Mouse (Mus musculus): Measurements from ENCODE around the gene Lif. TPM values are rescaled to one million over a fixed set of nuclear protein-coding genes. Genes with fewer than 3 reads are reported as not detected.

Lif gene
- polyA plus RNA-seq, 1 experiment from 2014 or later: not detected

- no peak overlapping the region for H3K27ac ChIP-seq
- no peaks in the 10 kb centered on the region for H3K9me3 ChIP-seq (replicated peaks)
- H3K27me3 ChIP-seq (replicated peaks): peaks cover 24% of the 10 kb centered on the region
- no peaks in the 10 kb centered on the region for H3K36me3 ChIP-seq
- no peak overlapping the region for H3K4me3 ChIP-seq
- no peak overlapping the region for H3K4me2 ChIP-seq
- no peak for ATAC-seq
- WGBS (ENCODE audit: insufficient replicate concordance): 63% methylated on average over 5 of the region's 5 CpGs
- no peak overlapping the region for H3K9ac ChIP-seq
- peaks cover 28% of the 10 kb centered on the region for H3K4me1 ChIP-seq
These were observed 45.1 kb downstream of the Lif start for GRCm38 (mm10) chr11:4302363-4302913.

GRCm38 (mm10) chr11:4303033-4303432 lies 45.7 kb downstream of the Lif start:
- ATAC-seq: no peak
- no peak overlapping the region for H3K27ac ChIP-seq

GRCm38 (mm10) chr11:4304203-4304602 lies 46.8 kb downstream of the Lif start:
- Histone ChIP-seq H3K9ac (no peak overlapping the region), H3K4me2 (no peak overlapping the region), H3K9me3 (replicated peaks) (no peaks in the 10 kb centered on the region), H3K27ac (no peak overlapping the region), H3K36me3 (no peaks in the 10 kb centered on the region), H3K4me1 (peaks cover 13% of the 10 kb centered on the region; the same call in 1 of the 2 replicates), H3K27me3 (replicated peaks) (peaks cover 20% of the 10 kb centered on the region), H3K4me3 (no peak overlapping the region)
- 71% methylated on average over 4 of the region's 4 CpGs for WGBS (ENCODE audit: insufficient replicate concordance)
- no peak for ATAC-seq

More at GRCm38 (mm10) chr11:4303033-4303432, 45.7 kb downstream of the Lif start:
- Histone ChIP-seq H3K4me1 (peaks cover 22% of the 10 kb centered on the region), H3K9ac (no peak overlapping the region), H3K9me3 (replicated peaks) (no peaks in the 10 kb centered on the region), H3K27me3 (replicated peaks) (peaks cover 23% of the 10 kb centered on the region), H3K36me3 (no peaks in the 10 kb centered on the region), H3K4me3 (no peak overlapping the region), H3K4me2 (no peak overlapping the region)
- WGBS (ENCODE audit: insufficient replicate concordance): 67% methylated on average over 9 of the region's 9 CpGs

GRCm38 (mm10) chr11:4305090-4305489 lies 47.7 kb downstream of the Lif start:
- peaks cover 16% of the 10 kb centered on the region for H3K4me1 ChIP-seq
- no peak for ATAC-seq
- WGBS (ENCODE audit: insufficient replicate concordance): 84% methylated on average over 4 of the region's 4 CpGs
- H3K4me3 ChIP-seq: no peak overlapping the region
- no peaks in the 10 kb centered on the region for H3K9me3 ChIP-seq (replicated peaks)
- H3K4me2 ChIP-seq: no peak overlapping the region
- no peaks in the 10 kb centered on the region for H3K36me3 ChIP-seq
- H3K9ac ChIP-seq: no peak overlapping the region
- peaks cover 14% of the 10 kb centered on the region; the same call in 1 of the 2 replicates for H3K27me3 ChIP-seq (replicated peaks)
- no peak overlapping the region for H3K27ac ChIP-seq

- ATAC-seq: no peak
- no peaks in the 10 kb centered on the region for H3K36me3 ChIP-seq
- 71% methylated on average over 2 of the region's 2 CpGs for WGBS (ENCODE audit: insufficient replicate concordance)
- no peak overlapping the region for H3K4me2 ChIP-seq
- peaks cover 4% of the 10 kb centered on the region; the same call in 1 of the 2 replicates for H3K27me3 ChIP-seq (replicated peaks)
- no peak overlapping the region for H3K4me3 ChIP-seq
- H3K9me3 ChIP-seq (replicated peaks): no peaks in the 10 kb centered on the region
- peaks cover 16% of the 10 kb centered on the region for H3K4me1 ChIP-seq
- no peak overlapping the region for H3K9ac ChIP-seq
- no peak overlapping the region for H3K27ac ChIP-seq
These were observed 48.7 kb downstream of the Lif start for GRCm38 (mm10) chr11:4306086-4306485.

- Histone ChIP-seq H3K4me1 (peaks cover 7% of the 10 kb centered on the region), H3K9me3 (replicated peaks) (no peaks in the 10 kb centered on the region), H3K27me3 (replicated peaks) (no peaks in the 10 kb centered on the region; the same call in 1 of the 2 replicates), H3K27ac (no peak overlapping the region), H3K4me2 (no peak overlapping the region; the same call in 1 of the 2 replicates), H3K4me3 (no peak overlapping the region), H3K36me3 (no peaks in the 10 kb centered on the region), H3K9ac (no peak overlapping the region)
- ATAC-seq: no peak
- 52% methylated on average over 6 of the region's 6 CpGs for WGBS (ENCODE audit: insufficient replicate concordance)
These were observed 50.7 kb downstream of the Lif start for GRCm38 (mm10) chr11:4308060-4308513.

GRCm38 (mm10) chr11:4308514-4309450 lies 51.4 kb downstream of the Lif start:
- Histone ChIP-seq H3K4me1 (peaks cover 7% of the 10 kb centered on the region), H3K4me2 (no peak overlapping the region; the same call in 1 of the 2 replicates), H3K9me3 (replicated peaks) (no peaks in the 10 kb centered on the region), H3K9ac (no peak overlapping the region), H3K4me3 (no peak overlapping the region), H3K27me3 (replicated peaks) (no peaks in the 10 kb centered on the region; the same call in 1 of the 2 replicates), H3K27ac (no peak overlapping the region), H3K36me3 (no peaks in the 10 kb centered on the region)
- WGBS (ENCODE audit: insufficient replicate concordance): 50% methylated on average over 25 of the region's 25 CpGs
- ATAC-seq: no peak

- Histone ChIP-seq H3K4me2 (no peak overlapping the region), H3K9me3 (replicated peaks) (no peaks in the 10 kb centered on the region), H3K36me3 (no peaks in the 10 kb centered on the region), H3K27ac (no peak overlapping the region), H3K9ac (no peak overlapping the region), H3K4me3 (no peak overlapping the region), H3K27me3 (replicated peaks) (no peaks in the 10 kb centered on the region; the same call in 1 of the 2 replicates), H3K4me1 (peaks cover 7% of the 10 kb centered on the region)
- ATAC-seq: no peak; the same call in 1 of the 2 replicates
- WGBS (ENCODE audit: insufficient replicate concordance): 47% methylated on average over 4 of the region's 4 CpGs
These were observed 52.3 kb downstream of the Lif start for GRCm38 (mm10) chr11:4309613-4310012.

- Histone ChIP-seq H3K4me2 (no peak overlapping the region), H3K4me3 (no peak overlapping the region), H3K9me3 (replicated peaks) (no peaks in the 10 kb centered on the region), H3K27ac (no peak overlapping the region), H3K9ac (no peak overlapping the region), H3K27me3 (replicated peaks) (no peaks in the 10 kb centered on the region; the same call in 1 of the 2 replicates), H3K4me1 (peaks cover 7% of the 10 kb centered on the region), H3K36me3 (no peaks in the 10 kb centered on the region)
- 75% methylated on average over 4 of the region's 4 CpGs for WGBS (ENCODE audit: insufficient replicate concordance)
- no peak for ATAC-seq
These were observed 53.0 kb downstream of the Lif start for GRCm38 (mm10) chr11:4310324-4310723.

- H3K4me3 ChIP-seq: no peak overlapping the region
- no peak for ATAC-seq
- H3K9me3 ChIP-seq (replicated peaks): no peaks in the 10 kb centered on the region
- H3K4me1 ChIP-seq: peaks cover 7% of the 10 kb centered on the region
- H3K4me2 ChIP-seq: no peak overlapping the region
- 71% methylated on average over 4 of the region's 4 CpGs for WGBS (ENCODE audit: insufficient replicate concordance)
- no peaks in the 10 kb centered on the region; the same call in 1 of the 2 replicates for H3K27me3 ChIP-seq (replicated peaks)
- H3K9ac ChIP-seq: no peak overlapping the region
- no peaks in the 10 kb centered on the region for H3K36me3 ChIP-seq
- H3K27ac ChIP-seq: no peak overlapping the region
These were observed 54.8 kb downstream of the Lif start for GRCm38 (mm10) chr11:4312180-4312579.

- H3K4me3 ChIP-seq: no peak overlapping the region
- WGBS (ENCODE audit: insufficient replicate concordance): 55% methylated on average over 5 of the region's 5 CpGs
- H3K9ac ChIP-seq: no peak overlapping the region
- H3K4me2 ChIP-seq: no peak overlapping the region
- H3K27me3 ChIP-seq (replicated peaks): peaks cover 5% of the 10 kb centered on the region; the same call in 1 of the 2 replicates
- H3K27ac ChIP-seq: no peak overlapping the region
- no peaks in the 10 kb centered on the region for H3K36me3 ChIP-seq
- no peaks in the 10 kb centered on the region for H3K9me3 ChIP-seq (replicated peaks)
- no peak for ATAC-seq
- H3K4me1 ChIP-seq: no peaks in the 10 kb centered on the region
These were observed 59.9 kb downstream of the Lif start for GRCm38 (mm10) chr11:4317287-4317686.

- Histone ChIP-seq H3K36me3 (no peaks in the 10 kb centered on the region), H3K27me3 (replicated peaks) (peaks cover 5% of the 10 kb centered on the region; the same call in 1 of the 2 replicates), H3K4me2 (no peak overlapping the region), H3K27ac (no peak overlapping the region), H3K9ac (no peak overlapping the region), H3K4me3 (no peak overlapping the region), H3K4me1 (no peaks in the 10 kb centered on the region), H3K9me3 (replicated peaks) (no peaks in the 10 kb centered on the region)
- 53% methylated on average over 3 of the region's 3 CpGs for WGBS (ENCODE audit: insufficient replicate concordance)
- ATAC-seq: no peak
These were observed 60.7 kb downstream of the Lif start for GRCm38 (mm10) chr11:4318011-4318410.
